Mouse (Mus musculus) bone marrow, adult 2 months (tissue): ENCODE measurements around the gene Kcnab3. TPM values are rescaled to one million over a fixed set of nuclear protein-coding genes. Genes with fewer than 3 reads are reported as not detected.

Source experiments
- H3K27ac ChIP-seq: fragments of 200-500 bp; 2 replicates; pipeline ENCODE4 v1.5.1; 2012; ENCODE audit warnings: low read depth, mild to moderate bottlenecking, control low read depth, inconsistent platforms, low read length; ENCODE audit not compliant: control insufficient read depth, poor library complexity, insufficient read depth
- H3K4me1 ChIP-seq: fragments of 200-500 bp; 2 replicates; pipeline ENCODE4 v1.6.1; 2011; ENCODE audit warnings: low read length; ENCODE audit not compliant: control insufficient read depth, insufficient read depth
- H3K4me3 ChIP-seq: fragments of 200-500 bp; replicated peaks from 2 replicates; pipeline ENCODE3; 2011; ENCODE audit warnings: mild to moderate bottlenecking, low read depth, low read length, control low read depth; ENCODE audit not compliant: control insufficient read depth
- CTCF ChIP-seq: fragments of 200-500 bp; IDR thresholded peaks from 2 replicates; pipeline ENCODE4 v1.5.1; 2011; ENCODE audit warnings: low read length, control low read depth; ENCODE audit not compliant: control insufficient read depth, insufficient read depth
- POLR2A ChIP-seq: fragments of 200-500 bp; IDR thresholded peaks from 2 replicates; pipeline ENCODE4 v1.6.1; 2011; ENCODE audit warnings: low read depth, mild to moderate bottlenecking, control low read depth, low read length, borderline replicate concordance; ENCODE audit not compliant: control insufficient read depth
- WGBS: fragments of 180-500 bp; shearing (Covaris S2); methylation state at CpG from one replicate; pipeline ENCODE4 v1.1.7; 2018; 5-methylcytosine and 5-hydroxymethylcytosine counted together
- polyA plus RNA-seq: library from polyadenylated mRNA; stranded (reverse); fragments of >200 nt; gene quantifications from 2 replicates; pipeline ENCODE4 v1.2.4, GENCODE M21; 2011; ENCODE audit warnings: low replicate concordance; ENCODE audit not compliant: missing spikeins, insufficient read depth, insufficient read length

Kcnab3 gene
- polyA plus RNA-seq, 1 experiment, result not detected

DNA sequence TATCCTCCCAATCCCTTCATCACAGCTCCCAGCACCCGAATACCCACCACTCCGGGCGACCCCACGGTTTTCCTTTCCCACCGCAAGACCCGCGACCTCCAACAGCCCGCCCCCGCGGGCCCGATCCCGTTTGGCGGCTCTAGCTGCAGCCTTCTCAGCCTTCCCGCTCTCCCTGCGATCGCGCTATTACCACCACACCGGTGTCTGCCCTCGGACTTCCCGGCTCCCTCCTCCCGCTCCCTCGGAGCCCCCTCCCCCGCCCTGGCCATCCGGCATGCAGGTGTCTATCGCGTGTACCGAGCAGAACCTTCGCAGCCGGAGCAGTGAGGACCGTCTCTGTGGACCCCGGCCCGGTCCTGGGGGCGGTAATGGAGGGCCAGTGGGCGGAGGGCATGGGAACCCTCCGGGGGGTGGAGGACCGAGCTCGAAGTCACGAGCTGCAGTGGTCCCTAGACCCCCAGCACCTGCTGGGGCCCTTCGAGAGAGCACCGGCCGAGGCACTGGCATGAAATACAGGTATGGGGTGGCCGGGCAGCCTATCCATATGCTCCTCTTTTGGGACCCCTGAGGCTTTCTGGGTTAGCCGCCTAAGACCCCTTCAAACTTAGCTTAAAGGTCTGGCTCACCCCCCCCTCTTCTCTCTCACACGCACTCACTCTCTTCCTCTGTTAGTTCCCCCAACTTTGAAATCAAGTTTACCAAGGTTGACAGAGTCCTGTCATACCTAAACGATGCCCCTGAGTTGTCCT lies 524 bp downstream of the Kcnab3 start:
- 2% methylated on average over 45 of the region's 45 CpGs for WGBS
- H3K4me3 ChIP-seq, result peak overlapping the region; percentile 54
- no peak for TF ChIP-seq CTCF
- TF ChIP-seq POLR2A, result no peak
- H3K4me1 ChIP-seq, result no peaks in the 10 kb centered on the region; the same call in 1 of the 2 replicates
- no peak overlapping the region for H3K27ac ChIP-seq

DNA sequence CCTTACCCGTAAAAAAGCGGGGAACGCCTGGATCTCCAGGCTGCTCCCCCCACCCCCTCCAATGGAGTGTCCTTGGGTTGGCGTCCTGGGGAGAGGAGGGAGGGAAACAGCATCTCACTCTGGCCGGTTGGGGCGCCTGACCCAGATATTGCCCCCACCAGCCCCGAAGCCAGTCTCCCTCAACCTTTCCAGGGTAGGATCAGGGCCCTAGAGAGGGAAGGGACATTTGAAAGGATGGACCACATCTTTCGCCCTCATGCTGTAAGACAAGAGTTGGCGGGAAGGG lies 1.0 kb downstream of the Kcnab3 start:
- WGBS, result 39% methylated on average over 9 of the region's 9 CpGs
- TF ChIP-seq CTCF, result no peak
- no peak for TF ChIP-seq POLR2A
- Histone ChIP-seq H3K27ac (no peak overlapping the region), H3K4me3 (no peak overlapping the region), H3K4me1 (no peaks in the 10 kb centered on the region; the same call in 1 of the 2 replicates)

GRCm38 (mm10) chr11:69327648-69328047 lies 1.6 kb downstream of the Kcnab3 start:
- TF ChIP-seq POLR2A (no peak), CTCF (no peak)
- WGBS, result 29% methylated on average over 6 of the region's 6 CpGs
- Histone ChIP-seq H3K4me1 (no peaks in the 10 kb centered on the region; the same call in 1 of the 2 replicates), H3K27ac (no peak overlapping the region), H3K4me3 (no peak overlapping the region)

DNA sequence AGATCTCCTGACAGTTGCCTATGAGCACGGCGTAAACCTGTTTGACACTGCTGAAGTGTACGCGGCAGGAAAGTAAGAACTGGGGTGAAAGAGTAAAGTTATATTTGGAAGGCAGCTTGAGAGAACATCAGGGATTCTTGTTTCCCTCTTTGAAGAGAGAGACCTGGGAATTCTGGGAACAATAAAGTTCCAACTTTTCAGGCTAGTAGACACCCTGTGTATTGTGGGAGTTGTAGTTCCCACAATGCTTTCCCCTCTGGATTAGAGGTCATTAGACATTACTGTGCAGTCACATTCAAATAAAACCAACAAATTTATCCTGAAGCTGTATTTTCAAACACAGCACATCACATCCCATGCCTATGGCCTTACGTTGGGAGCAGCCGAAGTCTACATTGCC lies 2.5 kb downstream of the Kcnab3 start:
- WGBS, result 88% methylated on average over 6 of the region's 6 CpGs
- TF ChIP-seq CTCF (no peak), POLR2A (no peak)
- no peaks in the 10 kb centered on the region; the same call in 1 of the 2 replicates for H3K4me1 ChIP-seq
- H3K27ac ChIP-seq, result no peak overlapping the region
- H3K4me3 ChIP-seq, result no peak overlapping the region

DNA sequence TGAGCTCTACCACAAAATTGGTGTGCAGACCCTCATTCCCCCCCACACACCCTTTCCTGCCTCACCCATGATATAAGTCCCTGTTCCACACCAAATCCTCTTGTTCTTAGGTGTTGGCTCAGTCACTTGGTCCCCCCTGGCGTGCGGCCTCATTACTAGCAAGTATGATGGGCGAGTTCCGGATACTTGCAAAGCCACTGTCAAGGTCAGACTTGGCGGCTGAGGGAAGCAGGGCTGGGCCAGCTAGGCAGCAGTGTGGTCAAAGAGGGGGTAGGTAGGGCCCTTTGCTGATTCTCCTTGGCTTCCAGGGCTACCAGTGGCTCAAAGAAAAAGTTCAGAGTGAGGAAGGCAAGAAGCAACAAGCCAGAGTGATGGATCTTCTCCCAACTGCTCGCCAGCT lies 5.1 kb downstream of the Kcnab3 start:
- no peak overlapping the region for H3K27ac ChIP-seq

DNA sequence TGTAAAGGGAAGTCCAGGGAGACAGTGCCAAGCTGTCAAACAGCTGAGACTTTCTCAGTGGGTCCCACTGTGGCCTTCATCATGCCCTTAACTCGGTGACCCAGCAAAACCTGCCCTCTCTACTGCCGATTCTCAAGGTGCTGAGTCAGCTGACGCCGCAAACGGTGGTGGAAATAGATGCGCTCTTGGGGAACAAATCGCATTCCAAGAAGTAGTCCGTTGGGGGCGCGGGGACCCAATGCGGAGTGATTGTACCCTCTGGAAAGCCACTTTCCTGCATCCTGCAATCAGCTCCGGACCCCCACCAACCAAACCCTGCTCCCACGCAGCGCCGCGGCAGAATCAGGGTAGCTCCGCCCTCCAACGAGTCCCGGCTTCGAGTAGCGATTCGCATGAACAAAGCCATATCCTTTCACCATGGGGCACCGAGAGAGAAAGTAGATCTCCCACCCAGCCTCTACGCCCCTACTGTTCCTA lies 5.9 kb downstream of the Kcnab3 start:
- WGBS, result under 1% methylated on average over 24 of the region's 24 CpGs
- TF ChIP-seq CTCF (no peak), POLR2A (peak; percentile 29; the same call in 1 of the 2 replicates)
- Histone ChIP-seq H3K4me3 (peak overlapping the region; percentile 62), H3K4me1 (no peaks in the 10 kb centered on the region; the same call in 1 of the 2 replicates), H3K27ac (no peak overlapping the region)

More for the DNA sequence above, 5.1 kb downstream of the Kcnab3 start:
- Histone ChIP-seq H3K4me3 (no peak overlapping the region), H3K4me1 (no peaks in the 10 kb centered on the region; the same call in 1 of the 2 replicates)
- WGBS, result 82% methylated on average over 6 of the region's 6 CpGs
- TF ChIP-seq CTCF (no peak), POLR2A (no peak)

DNA sequence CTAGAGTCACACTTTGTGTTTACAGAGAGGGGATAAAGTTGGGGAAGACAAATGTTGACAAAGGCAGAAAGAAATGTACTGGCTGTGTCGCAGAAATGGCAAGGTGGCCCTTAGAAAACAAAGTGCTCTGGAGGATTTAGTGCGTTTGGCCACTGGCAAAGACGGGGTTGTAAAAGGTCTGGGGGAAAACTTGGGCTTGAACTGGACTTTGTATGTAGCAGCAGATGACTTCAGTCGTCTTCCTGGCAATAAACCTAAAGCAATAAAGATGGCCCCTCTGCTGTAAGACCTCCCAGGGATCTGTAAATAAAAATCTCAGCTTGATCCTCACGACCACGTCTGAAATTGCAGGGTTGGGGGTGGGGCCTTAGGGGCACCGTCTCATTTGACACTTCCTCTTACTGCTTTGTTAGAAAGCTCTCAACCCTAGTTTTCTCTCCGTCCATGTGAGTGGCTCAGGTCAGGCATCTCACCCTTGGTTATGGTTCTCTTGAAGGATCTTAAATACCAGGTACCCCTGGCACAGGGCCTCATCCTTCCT lies 6.7 kb downstream of the Kcnab3 start:
- TF ChIP-seq POLR2A, result no peak
- TF ChIP-seq CTCF, result no peak
- WGBS, result 36% methylated on average over 8 of the region's 8 CpGs

DNA sequence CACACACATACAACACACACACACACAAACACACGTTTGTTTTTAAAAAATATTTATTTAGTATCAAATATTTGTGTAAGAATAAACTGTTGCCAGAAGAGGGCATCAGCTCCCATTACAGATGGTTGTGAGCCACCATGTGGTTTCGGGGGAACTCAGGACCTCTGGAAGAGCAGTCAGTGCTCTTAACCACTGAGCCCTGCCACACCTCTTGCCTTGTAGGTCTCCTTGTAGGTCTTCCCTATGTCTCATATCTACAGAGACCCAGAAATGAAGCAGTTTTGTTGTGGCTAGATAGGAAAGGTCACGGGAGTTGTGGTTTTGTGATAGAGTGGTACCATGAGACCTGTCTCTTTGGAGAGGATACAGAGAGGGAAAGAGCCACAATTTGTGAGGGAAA lies 7.9 kb downstream of the Kcnab3 start:
- 16% methylated on average over 3 of the region's 3 CpGs for WGBS
- H3K4me1 ChIP-seq, result no peaks in the 10 kb centered on the region; the same call in 1 of the 2 replicates
- no peak for TF ChIP-seq CTCF
- TF ChIP-seq POLR2A, result no peak
- H3K4me3 ChIP-seq, result no peak overlapping the region
- H3K27ac ChIP-seq, result no peak overlapping the region

More for the DNA sequence above, 6.7 kb downstream of the Kcnab3 start:
- H3K4me3 ChIP-seq, result no peak overlapping the region
- no peaks in the 10 kb centered on the region; the same call in 1 of the 2 replicates for H3K4me1 ChIP-seq
- H3K27ac ChIP-seq, result no peak overlapping the region

DNA sequence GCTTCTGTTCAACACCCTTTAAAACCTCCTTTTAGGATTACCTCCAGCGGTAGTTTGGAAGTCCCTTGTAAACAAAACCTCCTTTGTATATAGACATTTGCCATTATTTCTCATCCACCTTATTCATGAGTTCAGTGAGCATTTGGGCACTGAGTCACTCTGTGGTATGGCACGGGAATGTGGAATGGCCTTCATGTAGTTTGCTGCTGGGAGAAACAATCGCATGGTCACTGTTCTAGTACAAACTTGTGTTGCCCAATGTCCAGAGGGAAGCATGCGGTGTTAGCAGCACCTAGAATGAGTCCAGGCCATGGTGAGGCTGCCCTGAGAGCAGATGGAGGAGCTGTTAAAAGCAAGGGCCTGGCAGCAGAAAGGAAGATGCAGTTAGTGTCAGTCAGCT lies 8.7 kb downstream of the Kcnab3 start:
- no peak for TF ChIP-seq CTCF
- TF ChIP-seq POLR2A, result no peak
- no peaks in the 10 kb centered on the region; the same call in 1 of the 2 replicates for H3K4me1 ChIP-seq
- 78% methylated on average over 4 of the region's 4 CpGs for WGBS
- no peak overlapping the region for H3K4me3 ChIP-seq
- no peak overlapping the region for H3K27ac ChIP-seq
